Mouse (Mus musculus): ENCODE results near the gene Sval3.

Sval3 gene

DNA sequence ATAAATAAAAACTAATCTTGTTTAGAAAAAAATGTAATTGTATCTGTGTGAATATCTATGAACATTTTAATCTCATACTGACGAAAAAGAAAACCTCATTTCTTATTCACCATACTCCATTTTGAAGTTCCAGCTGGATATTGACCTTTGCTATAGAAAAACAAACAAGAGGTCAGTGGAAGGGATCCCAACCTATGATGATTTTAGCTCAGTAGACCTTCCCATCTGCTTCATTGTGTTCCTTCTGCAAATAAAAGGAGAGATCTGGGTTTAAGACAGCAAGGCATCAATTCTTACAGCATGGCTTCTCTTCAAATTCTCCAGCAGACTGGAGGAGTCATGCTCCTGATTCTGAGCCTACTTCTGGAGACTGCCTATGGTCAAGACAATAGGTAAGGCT, at the start of gene Sval3:
Sval3 (plus strand) TSS at position 301 of the 400 bp plus-strand sequence.
- no peak for DNase-seq (ENCODE audit: low read depth, low spot score)

DNA sequence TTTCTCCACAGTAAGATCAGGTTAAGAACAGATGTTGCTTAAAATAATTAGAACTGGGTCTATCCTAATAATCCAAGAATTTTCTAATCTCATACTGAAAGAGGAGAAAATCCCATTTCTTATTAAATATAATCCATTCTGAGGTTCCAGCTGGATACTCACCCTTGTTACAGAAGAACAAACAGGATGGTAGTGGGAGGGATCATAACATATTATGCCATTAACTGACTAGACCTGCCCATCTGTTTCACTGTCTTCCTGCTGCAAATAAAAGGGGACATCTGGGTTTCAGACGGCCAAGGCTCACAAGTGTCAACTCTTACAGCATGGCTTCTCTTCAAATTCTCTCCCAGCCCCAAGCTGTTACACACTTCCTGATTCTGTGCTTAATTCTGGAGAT, 16.6 kb upstream of the Sval3 start, which contains the start of gene Sval1:
Sval1 (plus strand) TSS at position 301 of the 400 bp plus-strand sequence.
- no peak for DNase-seq (ENCODE audit: low read depth, low spot score)
